Mouse (Mus musculus) cerebellum, adult 9-11 months (tissue): ENCODE data around the gene Dock1.

Experiments
- DNase-seq: peaks from one replicate; pipeline ENCODE4 v3.0.0; 2022

Gene Dock1

DNA sequence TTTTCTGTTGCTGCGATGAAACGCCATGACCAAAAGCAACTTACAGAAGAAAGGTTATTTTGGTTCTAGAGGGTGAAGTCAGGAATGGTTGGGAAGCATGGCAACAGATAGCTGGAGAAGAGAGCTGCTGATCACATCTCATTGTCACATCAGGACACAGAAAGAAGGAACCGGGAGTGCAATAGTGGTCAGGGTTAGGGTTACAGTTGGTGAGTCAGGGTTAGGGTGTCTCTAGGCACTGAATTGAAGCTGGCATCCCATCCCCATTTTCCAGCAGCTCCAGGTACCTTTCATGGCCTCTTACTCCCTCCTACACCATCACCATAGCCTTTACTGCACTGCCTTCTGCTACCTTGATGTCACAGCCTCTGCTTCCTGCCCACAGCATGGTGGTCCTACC is 523.7 kb downstream of the Dock1 start:
- DNase-seq, result no peak

- no peak for DNase-seq
Measured at GRCm38 (mm10) chr7:135195631-135196030, 525.2 kb downstream of the Dock1 start.

GRCm38 (mm10) chr7:135196828-135197227 is 526.4 kb downstream of the Dock1 start:
- no peak for DNase-seq

- no peak for DNase-seq
Measured at GRCm38 (mm10) chr7:135203920-135204319, 533.5 kb downstream of the Dock1 start.

- DNase-seq, result no peak
Measured at GRCm38 (mm10) chr7:135205111-135205510, 534.7 kb downstream of the Dock1 start.

DNA sequence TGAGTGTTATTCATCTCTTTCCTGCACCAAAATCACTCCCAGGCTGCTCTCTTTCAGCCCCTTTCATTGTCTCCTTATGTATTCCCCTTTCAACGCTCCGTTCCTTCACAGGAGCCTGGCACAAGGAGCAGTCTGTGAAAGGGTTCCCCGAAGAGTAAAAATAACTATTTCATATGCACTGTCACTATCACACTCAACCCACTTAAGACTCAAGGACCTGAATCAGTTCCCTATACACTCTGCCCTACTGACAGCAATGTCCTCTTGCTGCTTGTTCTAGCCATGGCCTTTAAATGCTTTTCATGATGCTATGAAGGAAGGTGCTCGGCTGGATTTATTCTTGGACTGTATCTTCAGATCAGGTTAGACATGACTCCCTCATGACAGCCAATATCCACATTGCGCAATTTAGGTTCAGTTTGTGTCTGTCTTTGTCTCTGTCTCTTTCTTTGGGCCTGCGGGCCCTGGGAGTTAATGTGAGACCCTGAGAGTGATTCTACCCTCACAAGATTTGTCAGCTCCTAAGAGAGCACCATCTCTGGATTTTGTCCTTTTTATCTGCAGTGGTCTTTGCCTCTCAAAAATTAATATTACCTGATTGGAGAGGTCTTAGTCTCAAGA is 538.6 kb downstream of the Dock1 start:
- DNase-seq, result no peak

DNA sequence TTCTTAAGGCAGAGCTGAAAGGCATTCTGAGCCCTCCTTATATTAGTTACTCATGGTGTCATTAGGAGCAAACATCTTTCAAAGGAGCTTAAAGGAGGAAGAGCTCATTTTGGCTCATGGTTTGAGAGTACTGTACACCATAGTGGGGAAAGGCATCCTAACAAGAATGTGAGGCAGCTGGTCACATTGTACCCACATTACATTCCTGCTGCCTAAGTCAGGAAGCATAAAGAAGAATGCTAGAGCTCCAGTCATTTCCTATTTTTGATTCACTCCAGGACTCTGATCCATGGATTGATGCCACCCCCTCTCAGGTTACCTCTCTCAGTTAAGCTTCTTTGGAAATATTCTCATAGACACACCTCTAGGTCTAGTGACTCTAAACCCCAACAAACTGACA is 539.8 kb downstream of the Dock1 start:
- no peak for DNase-seq

- no peak for DNase-seq
Measured at GRCm38 (mm10) chr7:135210831-135211230, 540.4 kb downstream of the Dock1 start.

- DNase-seq, result no peak
Measured at GRCm38 (mm10) chr7:135212505-135212904, 542.1 kb downstream of the Dock1 start.

DNA sequence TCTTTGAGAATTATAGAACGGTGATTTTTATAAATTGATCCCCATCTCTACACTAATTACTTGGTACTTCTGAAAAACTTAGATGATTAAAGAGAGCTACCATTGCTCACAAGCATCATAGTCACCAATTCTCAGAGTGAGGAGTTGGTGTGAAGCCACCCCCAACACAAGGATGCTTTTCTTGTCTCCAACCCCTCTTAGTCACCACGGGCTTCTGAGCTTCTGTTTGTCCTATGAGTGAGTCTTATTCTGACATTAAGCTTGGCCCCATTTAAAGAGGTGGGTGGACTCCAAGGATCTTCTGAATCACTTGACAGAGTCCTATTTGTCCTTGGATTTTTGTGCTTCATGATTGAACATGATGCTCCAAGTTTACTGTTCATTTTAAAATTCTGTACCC is 551.0 kb downstream of the Dock1 start:
- DNase-seq, result no peak
